Mouse (Mus musculus) erythroblast, embryonic 14.5 days (primary cell): ENCODE measurements around the gene BC003965.

Experiments
- GATA1 ChIP-seq: IDR thresholded peaks from 2 replicates; pipeline ENCODE4 v1.6.1; 2012; ENCODE audit warnings: low read length, inconsistent platforms, mixed read lengths
- TAL1 ChIP-seq: IDR thresholded peaks from 3 replicates; pipeline ENCODE4 v1.6.1; 2012; ENCODE audit warnings: low read length, inconsistent platforms, mixed read lengths

- no peak for TF ChIP-seq GATA1
- TF ChIP-seq TAL1: no peak
Measured at GRCm38 (mm10) chr17:25165970-25166671, 18.2 kb upstream of the BC003965 start.
